Mouse (Mus musculus) embryonic facial prominence, embryonic 11.5 days (tissue): ENCODE measurements around the gene Ankrd7. TPM values are rescaled to one million over a fixed set of nuclear protein-coding genes. Genes with fewer than 3 reads are reported as not detected.
"Not testable (repeated sequence)": the region's sequence is repeated elsewhere in the genome, so short reads cannot be mapped to it uniquely, and the experiment has no call there.

Source experiments
- ATAC-seq: fragments of 200-750 bp; cut with Nextera tagmentation; replicated peaks from 2 replicates; pipeline ENCODE4 v1.8.0; 2017; ENCODE audit warnings: low read depth; ENCODE audit not compliant: insufficient number of reproducible peaks, low FRiP score, low TSS enrichment
- DNase-seq: peaks from one replicate; pipeline ENCODE4 v3.0.0-alpha.2; 2015; ENCODE audit warnings: low spot score
- H3K27ac ChIP-seq: fragments of 300-500 bp; sonication (generic); replicated peaks from 2 replicates; pipeline ENCODE4 v1.5.1; 2014; ENCODE audit warnings: mild to moderate bottlenecking, low read depth, low read length, control low read depth
- H3K27me3 ChIP-seq: fragments of 300-500 bp; sonication (generic); 2 replicates; pipeline ENCODE4 v1.6.1; 2014; ENCODE audit warnings: mild to moderate bottlenecking, low read length, moderate library complexity, mixed read lengths; ENCODE audit not compliant: control insufficient read depth, insufficient read depth
- H3K36me3 ChIP-seq: fragments of 300-500 bp; sonication (generic); replicated peaks from 2 replicates; pipeline ENCODE4 v1.6.1; 2014; ENCODE audit warnings: low read depth, mild to moderate bottlenecking, low read length, moderate library complexity, mixed read lengths; ENCODE audit not compliant: control insufficient read depth, insufficient read depth
- H3K4me1 ChIP-seq: fragments of 300-500 bp; sonication (generic); 2 replicates; pipeline ENCODE4 v1.6.1; 2014; ENCODE audit warnings: low read length, mixed read lengths; ENCODE audit not compliant: control insufficient read depth, insufficient read depth
- H3K4me2 ChIP-seq: fragments of 300-500 bp; sonication (generic); 2 replicates; pipeline ENCODE4 v1.6.1; 2014; ENCODE audit warnings: low read depth, mild to moderate bottlenecking, control low read depth, low read length, moderate library complexity
- H3K4me3 ChIP-seq: fragments of 300-500 bp; sonication (generic); 2 replicates; pipeline ENCODE4 v1.5.1; 2014; ENCODE audit warnings: low read depth, low read length, control low read depth
- H3K9ac ChIP-seq: fragments of 300-500 bp; sonication (generic); replicated peaks from 2 replicates; pipeline ENCODE4 v1.6.1; 2014; ENCODE audit warnings: mild to moderate bottlenecking, control low read depth, low read length
- H3K9me3 ChIP-seq: fragments of 300-500 bp; sonication (generic); replicated peaks from 2 replicates; pipeline ENCODE4 v1.6.1; 2016; ENCODE audit warnings: mild to moderate bottlenecking, low read length, inconsistent platforms, mixed read lengths; ENCODE audit not compliant: control insufficient read depth
- WGBS: fragments of 180-500 bp; shearing (Covaris S2); extraction: QIAGEN DNeasy Blood & Tissue Kit; methylation state at CpG from one replicate; pipeline ENCODE4 v1.1.7; 2014; 5-methylcytosine and 5-hydroxymethylcytosine counted together
- polyA plus RNA-seq: library from polyadenylated mRNA; unstranded; fragments of >200 nt; fragmentation: Nextera tagmentation; extraction: Ambion mirVana; gene quantifications from 2 replicates; pipeline ENCODE4 v1.2.1, GENCODE M21; 2014

Gene Ankrd7
- not detected in 2 replicates for polyA plus RNA-seq

GRCm38 (mm10) chr6:18866018-18866417, at the start of gene Ankrd7:
Gene Ankrd7 (plus strand): TSS chr6:18866318.
- DNase-seq (no peak), ATAC-seq (no peak)
- H3K9me3 ChIP-seq: no peaks in the 10 kb centered on the region
- H3K27me3 ChIP-seq: no peaks in the 10 kb centered on the region
- H3K4me1 ChIP-seq: no peaks in the 10 kb centered on the region
- no peak within 1 kb of the TSS for H3K9ac ChIP-seq
- no peaks in the 10 kb centered on the region for H3K36me3 ChIP-seq
- 92% methylated on average over 8 of the region's 8 CpGs for WGBS
- no peak within 1 kb of the TSS for H3K4me2 ChIP-seq
- no peak within 1 kb of the TSS for H3K27ac ChIP-seq
- H3K4me3 ChIP-seq: no peak within 1 kb of the TSS

GRCm38 (mm10) chr6:18819343-18819742, 46.8 kb upstream of the Ankrd7 start:
- no peak for ATAC-seq
- Histone ChIP-seq H3K36me3 (no peaks in the 10 kb centered on the region), H3K4me3 (no peak overlapping the region), H3K27me3 (no peaks in the 10 kb centered on the region), H3K9me3 (no peaks in the 10 kb centered on the region), H3K4me1 (no peaks in the 10 kb centered on the region), H3K4me2 (no peak overlapping the region), H3K27ac (no peak overlapping the region), H3K9ac (no peak overlapping the region)
- WGBS: 14% methylated on average over 4 of the region's 4 CpGs
- DNase-seq: peak; percentile 78

GRCm38 (mm10) chr6:18820246-18820645, 45.9 kb upstream of the Ankrd7 start:
- ATAC-seq (no peak), DNase-seq (no peak)
- Histone ChIP-seq H3K4me3 (no peak overlapping the region), H3K4me2 (no peak overlapping the region), H3K27me3 (no peaks in the 10 kb centered on the region), H3K27ac (no peak overlapping the region), H3K9ac (no peak overlapping the region), H3K36me3 (no peaks in the 10 kb centered on the region), H3K9me3 (no peaks in the 10 kb centered on the region), H3K4me1 (no peaks in the 10 kb centered on the region)
- WGBS: 68% methylated on average over 4 of the region's 4 CpGs

GRCm38 (mm10) chr6:18822812-18823211, 43.3 kb upstream of the Ankrd7 start:
- H3K27ac ChIP-seq: no peak overlapping the region
- H3K27me3 ChIP-seq: no peaks in the 10 kb centered on the region
- H3K4me1 ChIP-seq: no peaks in the 10 kb centered on the region
- H3K9ac ChIP-seq: no peak overlapping the region
- WGBS: 46% methylated on average over 1 of the region's 1 CpGs
- ATAC-seq: no peak
- no peak overlapping the region for H3K4me3 ChIP-seq
- DNase-seq: no peak
- H3K36me3 ChIP-seq: no peaks in the 10 kb centered on the region
- no peaks in the 10 kb centered on the region for H3K9me3 ChIP-seq
- no peak overlapping the region for H3K4me2 ChIP-seq

- DNase-seq: no peak
- Histone ChIP-seq H3K36me3 (no peaks in the 10 kb centered on the region), H3K27ac (no peak overlapping the region), H3K4me1 (no peaks in the 10 kb centered on the region), H3K4me2 (no peak overlapping the region), H3K9me3 (no peaks in the 10 kb centered on the region), H3K27me3 (no peaks in the 10 kb centered on the region), H3K9ac (no peak overlapping the region), H3K4me3 (no peak overlapping the region)
- 74% methylated on average over 1 of the region's 1 CpGs for WGBS
- ATAC-seq: no peak
These were observed 33.2 kb upstream of the Ankrd7 start for GRCm38 (mm10) chr6:18832958-18833357.

GRCm38 (mm10) chr6:18844529-18844928, 21.6 kb upstream of the Ankrd7 start:
- not testable (repeated sequence) for H3K27ac ChIP-seq, DNase-seq, ATAC-seq, H3K9me3 ChIP-seq, H3K9ac ChIP-seq, H3K4me3 ChIP-seq, H3K4me1 ChIP-seq, H3K27me3 ChIP-seq, H3K36me3 ChIP-seq, H3K4me2 ChIP-seq
- WGBS: 73% methylated on average over 4 of the region's 11 CpGs

GRCm38 (mm10) chr6:18845571-18845970, 20.5 kb upstream of the Ankrd7 start:
- WGBS: 29% methylated on average over 3 of the region's 7 CpGs
- H3K4me1 ChIP-seq, H3K27me3 ChIP-seq, DNase-seq, H3K4me2 ChIP-seq, H3K9me3 ChIP-seq, H3K27ac ChIP-seq, H3K36me3 ChIP-seq, H3K4me3 ChIP-seq, H3K9ac ChIP-seq, ATAC-seq: not testable (repeated sequence)

GRCm38 (mm10) chr6:18848051-18848701, 17.9 kb upstream of the Ankrd7 start, which contains the start of gene Lsm8:
Gene Lsm8 (plus strand): TSS chr6:18848579.
- DNase-seq (peak; percentile 98), ATAC-seq (peak; percentile 100)
- H3K36me3 ChIP-seq: no peaks in the 10 kb centered on the region; the same call in 1 of the 2 replicates
- H3K4me3 ChIP-seq: peak within 1 kb of the TSS; percentile 71
- H3K4me1 ChIP-seq: no peaks in the 10 kb centered on the region
- peak within 1 kb of the TSS; percentile 94 for H3K9ac ChIP-seq
- no peaks in the 10 kb centered on the region for H3K27me3 ChIP-seq
- H3K4me2 ChIP-seq: peak within 1 kb of the TSS; percentile 48
- H3K27ac ChIP-seq: peak within 1 kb of the TSS; percentile 86
- H3K9me3 ChIP-seq: no peaks in the 10 kb centered on the region
- 2% methylated on average over 37 of the region's 37 CpGs for WGBS
